Mouse (Mus musculus) heart, postnatal 0 days (tissue): ENCODE data around the gene Prr14. TPM values are rescaled to one million over a fixed set of nuclear protein-coding genes. Genes with fewer than 3 reads are reported as not detected.
A peak's percentile ranks its signal among the peaks of the same experiment; 100 is the strongest.

Experiments
- ATAC-seq: fragments of 200-750 bp; cut with Nextera tagmentation; 2 replicates; pipeline ENCODE4 v1.8.0; 2017; ENCODE audit warnings: low read depth, moderate number of reproducible peaks, moderate library complexity; ENCODE audit not compliant: insufficient read depth
- DNase-seq: peaks from one replicate; pipeline ENCODE4 v3.0.0-alpha.2; 2016; ENCODE audit warnings: low spot score
- H3K27ac ChIP-seq: fragments of 300-500 bp; sonication (generic); 2 replicates; pipeline ENCODE4 v1.5.1; 2014; ENCODE audit warnings: low read depth, mild to moderate bottlenecking
- H3K27me3 ChIP-seq: fragments of 300-500 bp; sonication (generic); 2 replicates; pipeline ENCODE4 v1.6.1; 2014; ENCODE audit warnings: low read length, mixed read lengths; ENCODE audit not compliant: control insufficient read depth, insufficient read depth
- H3K36me3 ChIP-seq: fragments of 300-500 bp; sonication (generic); replicated peaks from 2 replicates; pipeline ENCODE4 v1.6.1; 2014; ENCODE audit warnings: low read length, mixed read lengths; ENCODE audit not compliant: control insufficient read depth, insufficient read depth
- H3K4me1 ChIP-seq: fragments of 300-500 bp; sonication (generic); 2 replicates; pipeline ENCODE4 v1.6.1; 2014; ENCODE audit warnings: antibody characterized with exemption; ENCODE audit not compliant: control insufficient read depth, insufficient read depth
- H3K4me2 ChIP-seq: fragments of 300-500 bp; sonication (generic); 2 replicates; pipeline ENCODE4 v1.6.1; 2014; ENCODE audit warnings: low read depth, mild to moderate bottlenecking, low read length, moderate library complexity
- H3K4me3 ChIP-seq: fragments of 300-500 bp; sonication (generic); 2 replicates; pipeline ENCODE4 v1.5.1; 2014; ENCODE audit warnings: low read depth, low read length
- H3K9ac ChIP-seq: fragments of 300-500 bp; sonication (generic); replicated peaks from 2 replicates; pipeline ENCODE4 v1.6.1; 2014; ENCODE audit warnings: low read depth, low read length, mixed read lengths
- H3K9me3 ChIP-seq: fragments of 300-500 bp; sonication (generic); replicated peaks from 2 replicates; pipeline ENCODE4 v1.6.1; 2016; ENCODE audit warnings: low read length; ENCODE audit not compliant: control insufficient read depth
- CTCF ChIP-seq: IDR thresholded peaks from 2 replicates; pipeline ENCODE4 v1.5.1; 2016; ENCODE audit warnings: antibody characterized with exemption, control low read depth, low read depth
- EP300 ChIP-seq: IDR thresholded peaks from 2 replicates; pipeline ENCODE4 v1.6.1; 2016; ENCODE audit warnings: antibody characterized with exemption, low read depth
- WGBS: fragments of 180-500 bp; shearing (Covaris S2); extraction: QIAGEN DNeasy Blood & Tissue Kit; methylation state at CpG from one replicate; pipeline ENCODE4 v1.1.7; 2014; 5-methylcytosine and 5-hydroxymethylcytosine counted together
- microRNA-seq: library from miRNA; unstranded; fragments of <30 nt; microRNA quantifications from one replicate; pipeline ENCODE4, GENCODE M21; 2016
- polyA plus RNA-seq: library from polyadenylated mRNA; unstranded; fragments of >200 nt; fragmentation: Nextera tagmentation; extraction: Ambion mirVana; gene quantifications from 2 replicates; pipeline ENCODE4 v1.2.1, GENCODE M21; 2015
- total RNA-seq: library from RNA; depleted of rRNA; stranded (reverse); fragments of >200 nt; gene quantifications from 2 replicates; pipeline ENCODE4 v1.2.3, GENCODE M21; 2014; ENCODE audit warnings: low replicate concordance; rRNA removed

Gene Prr14
- total and polyA plus RNA-seq, 2 experiments from 2014 or later, result 24.7 to 35.4 TPM

DNA sequence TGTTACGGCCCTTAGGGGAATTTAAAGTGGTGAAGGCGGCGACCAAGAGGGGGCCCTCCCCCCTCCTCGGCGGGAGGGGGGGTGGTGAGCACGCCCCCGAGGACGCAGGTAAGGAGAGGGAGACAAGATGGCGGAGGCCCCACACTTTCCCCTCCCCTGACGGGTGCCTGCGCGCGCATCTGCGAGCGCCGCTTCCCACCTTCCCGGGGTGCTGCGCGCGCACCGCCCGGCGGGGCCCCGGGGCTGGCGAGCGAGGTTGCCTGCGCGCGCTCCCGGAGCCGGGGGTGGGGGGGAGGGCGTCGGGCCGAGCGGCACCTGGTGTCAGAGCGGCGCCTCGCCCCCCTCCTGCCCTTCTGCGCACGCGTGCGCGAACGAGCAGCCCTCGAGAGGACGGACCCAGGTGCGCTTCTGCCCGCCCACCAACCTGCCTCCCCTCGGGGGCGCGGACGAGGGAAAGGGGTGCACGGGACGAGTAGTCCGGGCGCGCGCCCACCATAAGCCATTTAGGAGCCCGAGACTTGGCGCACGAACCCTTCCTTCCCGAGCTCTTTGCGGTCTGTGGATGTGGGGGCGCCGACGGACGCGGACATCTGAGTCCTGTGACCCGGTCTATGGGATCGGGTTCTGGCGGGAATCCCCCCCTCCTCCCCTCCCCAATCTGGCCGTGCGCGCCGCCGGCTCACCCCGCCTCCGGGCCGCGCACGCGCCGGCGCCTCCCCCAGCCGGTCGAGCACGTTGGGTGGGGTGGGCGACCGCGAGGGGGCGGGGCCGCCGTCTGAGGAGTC, 53.0 kb downstream of the Prr14 start:
- peak overlapping the region; percentile 72 for H3K4me3 ChIP-seq
- H3K27me3 ChIP-seq, result no peaks in the 10 kb centered on the region
- 1% methylated on average over 68 of the region's 93 CpGs for WGBS
- peaks cover 12% of the 10 kb centered on the region for H3K4me1 ChIP-seq
- ATAC-seq (peak; percentile 88), DNase-seq (peak; percentile 91)
- peak overlapping the region; percentile 98 for H3K27ac ChIP-seq
- H3K36me3 ChIP-seq, result peaks cover 19% of the 10 kb centered on the region
- H3K9ac ChIP-seq, result peak overlapping the region; percentile 70
- TF ChIP-seq EP300, result no peak; the same call in 1 of the 2 replicates
- no peak for TF ChIP-seq CTCF
- no peaks in the 10 kb centered on the region for H3K9me3 ChIP-seq
- peak overlapping the region; percentile 64 for H3K4me2 ChIP-seq

DNA sequence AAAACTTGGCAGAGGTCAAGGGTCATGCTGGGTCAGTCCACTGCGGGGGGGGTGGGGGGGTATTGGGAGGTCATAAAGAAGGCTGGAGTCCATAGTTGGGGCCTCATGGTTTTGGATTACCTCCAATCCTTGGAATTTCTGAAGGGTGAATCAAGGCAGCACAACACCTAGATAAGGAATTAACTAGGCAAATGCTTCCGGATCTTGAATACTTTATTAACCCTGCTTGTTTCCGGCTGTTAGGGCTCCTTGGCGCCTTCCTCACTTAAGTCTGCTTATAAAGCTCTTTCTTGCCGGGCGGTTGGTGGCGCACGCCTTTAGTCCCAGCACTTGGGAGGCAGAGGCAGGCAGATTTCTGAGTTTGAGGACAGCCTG, 53.6 kb downstream of the Prr14 start:
- Histone ChIP-seq H3K4me3 (peak overlapping the region; percentile 72), H3K4me1 (peaks cover 12% of the 10 kb centered on the region), H3K36me3 (peaks cover 25% of the 10 kb centered on the region), H3K9me3 (no peaks in the 10 kb centered on the region), H3K9ac (peak overlapping the region; percentile 70), H3K4me2 (peak overlapping the region; percentile 64), H3K27me3 (no peaks in the 10 kb centered on the region), H3K27ac (peak overlapping the region; percentile 98)
- ATAC-seq (no peak), DNase-seq (no peak)
- TF ChIP-seq EP300 (no peak), CTCF (no peak)
- 39% methylated on average over 8 of the region's 8 CpGs for WGBS

DNA sequence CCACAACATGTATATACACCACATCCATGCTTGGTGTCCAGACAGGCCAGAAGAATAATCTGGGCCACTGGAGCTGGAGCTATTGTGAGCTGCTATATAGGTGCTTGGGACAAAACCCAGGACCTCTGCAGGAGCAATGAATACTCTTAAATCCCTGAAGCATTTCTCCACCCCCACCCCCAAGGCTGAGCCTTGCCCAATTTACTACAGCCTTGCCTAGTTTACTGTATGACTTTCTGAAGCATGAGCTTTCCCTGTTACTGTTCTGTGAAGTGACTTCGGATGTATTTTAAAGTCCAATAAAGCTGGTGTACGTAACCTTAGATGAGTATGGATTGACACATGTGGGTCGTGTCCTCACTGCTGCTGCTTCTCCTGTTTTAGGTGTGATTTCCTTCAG, 54.4 kb downstream of the Prr14 start:
- H3K9ac ChIP-seq, result no peak overlapping the region
- DNase-seq (no peak), ATAC-seq (no peak)
- WGBS, result 73% methylated on average over 3 of the region's 3 CpGs
- no peak overlapping the region for H3K4me3 ChIP-seq
- H3K36me3 ChIP-seq, result peaks cover 25% of the 10 kb centered on the region
- no peaks in the 10 kb centered on the region for H3K9me3 ChIP-seq
- H3K27me3 ChIP-seq, result no peaks in the 10 kb centered on the region
- peak overlapping the region; percentile 64; the same call in 1 of the 2 replicates for H3K4me2 ChIP-seq
- no peak for TF ChIP-seq EP300
- TF ChIP-seq CTCF, result no peak
- H3K27ac ChIP-seq, result peak overlapping the region; percentile 98
- H3K4me1 ChIP-seq, result peaks cover 12% of the 10 kb centered on the region

- H3K27me3 ChIP-seq, result no peaks in the 10 kb centered on the region
- H3K27ac ChIP-seq, result no peak overlapping the region
- peaks cover 12% of the 10 kb centered on the region for H3K4me1 ChIP-seq
- peaks cover 40% of the 10 kb centered on the region for H3K36me3 ChIP-seq
- ATAC-seq (no peak), DNase-seq (no peak)
- 62% methylated on average over 7 of the region's 7 CpGs for WGBS
- no peak overlapping the region for H3K9ac ChIP-seq
- no peaks in the 10 kb centered on the region for H3K9me3 ChIP-seq
- H3K4me2 ChIP-seq, result no peak overlapping the region
- no peak for TF ChIP-seq CTCF
- no peak for TF ChIP-seq EP300
- H3K4me3 ChIP-seq, result no peak overlapping the region
Measured at GRCm38 (mm10) chr7:127515846-127516245, 56.4 kb downstream of the Prr14 start.

DNA sequence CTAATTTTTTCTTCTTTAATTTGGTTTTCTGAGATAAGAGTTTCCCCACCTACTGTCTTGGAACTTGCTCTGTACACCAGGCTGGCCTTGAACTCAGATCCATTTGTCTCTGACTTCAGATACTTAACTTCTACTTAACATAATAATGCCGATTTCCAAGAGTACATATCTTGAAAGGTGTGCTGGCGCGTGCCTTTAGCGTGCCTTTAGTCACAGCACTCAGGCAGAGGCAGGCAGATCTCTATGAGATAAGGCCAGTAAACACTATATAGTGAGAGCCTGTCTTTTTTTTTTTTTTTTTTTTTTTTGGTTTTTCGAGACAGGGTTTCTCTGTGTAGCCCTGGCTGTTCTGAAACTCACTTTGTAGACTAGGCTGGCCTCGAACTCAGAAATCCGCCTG, 56.9 kb downstream of the Prr14 start:
- ATAC-seq (no peak), DNase-seq (no peak)
- Histone ChIP-seq H3K9ac (no peak overlapping the region), H3K4me2 (no peak overlapping the region), H3K4me1 (peaks cover 8% of the 10 kb centered on the region), H3K27me3 (no peaks in the 10 kb centered on the region), H3K4me3 (no peak overlapping the region), H3K9me3 (no peaks in the 10 kb centered on the region), H3K27ac (no peak overlapping the region), H3K36me3 (peaks cover 45% of the 10 kb centered on the region)
- WGBS, result 95% methylated on average over 6 of the region's 7 CpGs
- TF ChIP-seq EP300 (no peak), CTCF (no peak)

DNA sequence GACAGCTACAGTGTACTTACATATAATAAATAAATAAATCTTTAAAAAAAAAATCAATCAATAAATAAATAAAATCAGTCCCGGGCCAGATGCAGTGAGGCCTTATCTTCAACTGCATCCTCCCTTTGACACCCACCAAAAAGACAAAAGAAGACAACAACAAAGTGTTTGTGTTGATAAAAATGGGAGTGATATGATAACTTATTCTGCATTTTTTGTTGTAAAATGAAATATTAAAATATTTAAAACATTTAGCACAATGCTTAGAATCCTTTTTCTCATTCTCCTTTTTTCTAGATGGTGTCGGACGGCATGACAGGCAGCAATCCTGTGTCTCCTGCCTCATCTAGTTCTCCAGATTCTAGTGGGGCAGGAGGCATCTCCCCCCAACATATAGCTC, 59.9 kb downstream of the Prr14 start, which contains the start of gene Gm42715:
Gm42715 (plus strand) TSS at position 301 of the 400 bp plus-strand sequence.
- no peaks in the 10 kb centered on the region for H3K27me3 ChIP-seq
- H3K4me2 ChIP-seq, result no peak within 1 kb of the TSS
- no peak for TF ChIP-seq CTCF
- no peak for TF ChIP-seq EP300
- WGBS, result 88% methylated on average over 3 of the region's 3 CpGs
- H3K4me3 ChIP-seq, result no peak within 1 kb of the TSS
- H3K36me3 ChIP-seq, result peaks cover 73% of the 10 kb centered on the region
- H3K9ac ChIP-seq, result no peak within 1 kb of the TSS
- DNase-seq (no peak), ATAC-seq (no peak)
- no peaks in the 10 kb centered on the region for H3K4me1 ChIP-seq
- no peak within 1 kb of the TSS for H3K27ac ChIP-seq
- no peaks in the 10 kb centered on the region for H3K9me3 ChIP-seq

Small RNA genes within 50 kb of the gene (microRNA-seq; reads per million reads assigned to microRNA genes)
- gene Gm47278 (not detected), gene Mir7060 (not detected)

Other genes starting within 250 kb of the Prr14 start
- gene Zfp553, start 226.6 kb upstream of the Prr14 start, total RNA-seq, result 11.8 and 18.5 TPM in 2 replicates
- 10.9 and 11.2 TPM in 2 replicates for gene Zfp553, start 226.6 kb upstream of the Prr14 start, polyA plus RNA-seq
- gene Sept1, start 226.5 kb upstream of the Prr14 start, total RNA-seq, result 2.3 and 8.6 TPM in 2 replicates
- gene Sept1, start 226.5 kb upstream of the Prr14 start, polyA plus RNA-seq, result 18.7 and 19.4 TPM in 2 replicates
- gene Zfp771, start 215.3 kb upstream of the Prr14 start, total RNA-seq, result 38.5 and 43.6 TPM in 2 replicates
- 23.3 and 26.4 TPM in 2 replicates for gene Zfp771, start 215.3 kb upstream of the Prr14 start, polyA plus RNA-seq
- gene Dctpp1, start 198.9 kb upstream of the Prr14 start, total RNA-seq, result 152 and 165 TPM in 2 replicates
- 94.2 and 97.1 TPM in 2 replicates for gene Dctpp1, start 198.9 kb upstream of the Prr14 start, polyA plus RNA-seq
- gene Sephs2, start 185.6 kb upstream of the Prr14 start, total RNA-seq, result 76.5 and 78.0 TPM in 2 replicates
- 51.8 and 55.7 TPM in 2 replicates for gene Sephs2, start 185.6 kb upstream of the Prr14 start, polyA plus RNA-seq
- gene Itgal, start 163.4 kb upstream of the Prr14 start, total RNA-seq, result 1.7 and 4.0 TPM in 2 replicates
- 0.96 and 1.1 TPM in 2 replicates for gene Itgal, start 163.4 kb upstream of the Prr14 start, polyA plus RNA-seq
- gene Zfp768, start 114.0 kb upstream of the Prr14 start, total RNA-seq, result 46.8 and 54.3 TPM in 2 replicates
- 18.4 and 22.0 TPM in 2 replicates for gene Zfp768, start 114.0 kb upstream of the Prr14 start, polyA plus RNA-seq
- gene Zfp747, start 83.6 kb upstream of the Prr14 start, total RNA-seq, result 5.8 TPM in 2 replicates
- gene Zfp747, start 83.6 kb upstream of the Prr14 start, polyA plus RNA-seq, result 3.0 and 3.8 TPM in 2 replicates
- 2.4 and 3.2 TPM in 2 replicates for gene 9130019O22Rik, start 72.4 kb upstream of the Prr14 start, total RNA-seq
- gene 9130019O22Rik, start 72.4 kb upstream of the Prr14 start, polyA plus RNA-seq, result 2.8 TPM in 2 replicates
- gene E430018J23Rik, start 66.0 kb upstream of the Prr14 start, total RNA-seq, result 12.1 and 24.7 TPM in 2 replicates
- 3.3 and 3.7 TPM in 2 replicates for gene E430018J23Rik, start 66.0 kb upstream of the Prr14 start, polyA plus RNA-seq
- 6.4 and 11.3 TPM in 2 replicates for gene Zfp764, start 52.8 kb upstream of the Prr14 start, total RNA-seq
- 3.2 and 3.3 TPM in 2 replicates for gene Zfp764, start 52.8 kb upstream of the Prr14 start, polyA plus RNA-seq
- gene Zfp688, start 37.5 kb upstream of the Prr14 start, total RNA-seq, result 8.1 and 15.5 TPM in 2 replicates
- gene Zfp688, start 37.5 kb upstream of the Prr14 start, polyA plus RNA-seq, result 11.3 and 13.4 TPM in 2 replicates
- gene Zfp689, start 10.5 kb upstream of the Prr14 start, total RNA-seq, result 1.9 and 3.0 TPM in 2 replicates
- 2.4 and 2.6 TPM in 2 replicates for gene Zfp689, start 10.5 kb upstream of the Prr14 start, polyA plus RNA-seq
- gene Fbrs, start 19.6 kb downstream of the Prr14 start, total RNA-seq, result 19.1 and 31.1 TPM in 2 replicates
- 5.4 and 5.9 TPM in 2 replicates for gene Fbrs, start 19.6 kb downstream of the Prr14 start, polyA plus RNA-seq
- gene Srcap, start 52.4 kb downstream of the Prr14 start, total RNA-seq, result 21.8 and 29.3 TPM in 2 replicates
- gene Srcap, start 52.4 kb downstream of the Prr14 start, polyA plus RNA-seq, result 15.0 and 16.1 TPM in 2 replicates
- 12.5 and 17.4 TPM in 2 replicates for gene Gm42715, start 60.0 kb downstream of the Prr14 start, total RNA-seq
- gene Gm42715, start 60.0 kb downstream of the Prr14 start, polyA plus RNA-seq, result 4.8 and 5.0 TPM in 2 replicates
- not detected in 2 replicates for gene Tmem265, start 101.8 kb downstream of the Prr14 start, total RNA-seq
- 2.6 and 3.3 TPM in 2 replicates for gene Tmem265, start 101.8 kb downstream of the Prr14 start, polyA plus RNA-seq
- 27.3 and 44.1 TPM in 2 replicates for gene Phkg2, start 113.7 kb downstream of the Prr14 start, total RNA-seq
- 22.2 and 23.1 TPM in 2 replicates for gene Phkg2, start 113.7 kb downstream of the Prr14 start, polyA plus RNA-seq
- 9.9 and 15.0 TPM in 2 replicates for gene Ccdc189, start 129.0 kb downstream of the Prr14 start, total RNA-seq
- gene Ccdc189, start 129.0 kb downstream of the Prr14 start, polyA plus RNA-seq, result 16.0 and 17.6 TPM in 2 replicates
- 20.7 and 26.6 TPM in 2 replicates for gene Rnf40, start 129.2 kb downstream of the Prr14 start, total RNA-seq
- 21.3 and 23.1 TPM in 2 replicates for gene Rnf40, start 129.2 kb downstream of the Prr14 start, polyA plus RNA-seq
- gene Zfp629, start 156.2 kb downstream of the Prr14 start, total RNA-seq, result 16.8 and 22.0 TPM in 2 replicates
- 6.9 and 11.3 TPM in 2 replicates for gene Zfp629, start 156.2 kb downstream of the Prr14 start, polyA plus RNA-seq
- gene Bcl7c, start 249.3 kb downstream of the Prr14 start, total RNA-seq, result 19.3 and 32.4 TPM in 2 replicates
- gene Bcl7c, start 249.3 kb downstream of the Prr14 start, polyA plus RNA-seq, result 25.6 and 27.6 TPM in 2 replicates